Mouse (Mus musculus) limb, embryonic 10.5 days (tissue): ENCODE data around the gene Ino80d. TPM values are rescaled to one million over a fixed set of nuclear protein-coding genes. Genes with fewer than 3 reads are reported as not detected.

ENCODE experiments used
- DNase-seq: peaks from one replicate; pipeline ENCODE4 v3.0.0-alpha.2; 2017; ENCODE audit warnings: low spot score
- H3K27ac ChIP-seq: fragments of 300-500 bp; sonication (generic); 2 replicates; pipeline ENCODE4 v1.5.1; 2016; ENCODE audit warnings: mild to moderate bottlenecking
- H3K27me3 ChIP-seq: fragments of 300-500 bp; sonication (generic); 2 replicates; pipeline ENCODE4 v1.6.1; 2016; ENCODE audit warnings: low read depth, mild to moderate bottlenecking; ENCODE audit not compliant: poor library complexity, severe bottlenecking
- H3K36me3 ChIP-seq: fragments of 300-500 bp; sonication (generic); 2 replicates; pipeline ENCODE4 v1.6.1; 2016; ENCODE audit warnings: mild to moderate bottlenecking, moderate library complexity
- H3K4me1 ChIP-seq: fragments of 300-500 bp; sonication (generic); 2 replicates; pipeline ENCODE4 v1.6.1; 2016
- H3K4me3 ChIP-seq: fragments of 300-500 bp; sonication (generic); 2 replicates; pipeline ENCODE4 v1.5.1; 2016; ENCODE audit warnings: mild to moderate bottlenecking, moderate library complexity
- H3K9me3 ChIP-seq: fragments of 300-500 bp; sonication (generic); replicated peaks from 2 replicates; pipeline ENCODE4 v1.6.1; 2016; ENCODE audit warnings: mild to moderate bottlenecking
- WGBS: fragments of 180-500 bp; shearing (Covaris S2); methylation state at CpG from one replicate; pipeline ENCODE4 v1.1.7; 2016; 5-methylcytosine and 5-hydroxymethylcytosine counted together
- polyA plus RNA-seq: library from polyadenylated mRNA; unstranded; fragments of >200 nt; fragmentation: Nextera tagmentation; extraction: Ambion mirVana; gene quantifications from 2 replicates; pipeline ENCODE4 v1.2.1, GENCODE M21; 2016

Ino80d gene
- polyA plus RNA-seq, 1 experiment from 2014 or later: 11.2 TPM

DNA sequence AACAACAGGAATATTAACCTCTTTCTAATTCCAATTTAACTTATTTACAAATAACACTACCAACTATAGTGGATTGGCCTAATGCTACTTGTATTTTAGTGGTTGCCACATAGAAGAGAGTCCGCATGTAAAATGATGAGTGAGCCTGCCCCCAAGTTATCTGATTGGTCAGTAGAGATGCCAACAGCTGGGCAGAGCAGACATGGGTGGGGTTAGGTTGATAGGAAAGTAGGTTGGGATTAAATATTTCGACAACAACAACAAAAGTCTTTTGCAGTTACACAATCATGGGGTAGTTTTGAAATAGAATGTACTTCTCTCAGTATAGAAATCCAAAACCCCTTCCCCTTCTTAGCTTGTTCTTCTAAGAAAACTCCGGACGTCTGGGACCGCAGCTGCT lies 24.7 kb downstream of the Ino80d start:
- 87% methylated on average over 5 of the region's 5 CpGs for WGBS
- Histone ChIP-seq H3K27ac (no peak overlapping the region), H3K4me3 (no peak overlapping the region), H3K4me1 (no peaks in the 10 kb centered on the region), H3K9me3 (no peaks in the 10 kb centered on the region), H3K36me3 (peaks cover 94% of the 10 kb centered on the region), H3K27me3 (no peaks in the 10 kb centered on the region)
- DNase-seq: no peak

DNA sequence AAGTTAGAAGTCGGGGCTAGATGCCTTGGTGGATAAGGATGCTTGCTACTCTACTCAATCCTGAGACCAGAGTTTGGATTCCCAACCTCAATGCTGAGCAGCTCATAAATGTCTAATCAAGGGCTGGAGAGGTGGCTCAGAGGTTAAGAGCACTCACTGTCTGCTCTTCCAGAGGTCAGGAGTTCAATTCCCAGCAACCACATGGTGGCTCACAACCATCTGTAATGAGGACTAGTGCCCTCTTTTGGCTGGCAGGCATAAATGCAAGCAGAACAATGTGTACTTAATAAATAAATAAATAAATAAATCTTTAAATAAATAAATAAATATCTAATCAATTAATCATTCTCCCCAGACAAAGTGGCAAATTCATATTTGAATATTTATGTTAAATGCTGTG lies 25.9 kb downstream of the Ino80d start:
- Histone ChIP-seq H3K27ac (no peak overlapping the region), H3K4me3 (no peak overlapping the region), H3K4me1 (no peaks in the 10 kb centered on the region), H3K27me3 (no peaks in the 10 kb centered on the region), H3K9me3 (no peaks in the 10 kb centered on the region), H3K36me3 (peaks cover 92% of the 10 kb centered on the region)
- no peak for DNase-seq
- whole genome bisulfite sequencing: 94% methylated on average over 1 of the region's 1 CpGs

DNA sequence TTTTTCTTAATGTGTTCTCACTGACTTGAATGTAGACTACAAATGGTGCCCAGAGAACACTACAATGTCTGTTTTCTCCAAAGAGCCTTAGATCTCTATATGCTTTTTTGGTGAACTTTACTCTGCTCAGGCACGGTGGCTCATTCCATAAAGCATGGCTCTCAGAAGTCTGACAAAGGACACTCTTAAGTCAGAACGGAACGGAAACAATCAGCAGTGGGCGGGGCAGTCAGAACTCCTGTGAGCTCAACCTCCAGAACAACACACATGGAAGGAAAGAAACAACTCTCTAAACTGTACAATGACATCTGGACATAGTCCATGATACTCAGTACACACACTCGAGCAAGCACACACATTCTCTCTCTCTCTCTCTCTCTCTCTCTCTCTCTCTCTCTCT lies 34.2 kb downstream of the Ino80d start:
- DNase-seq: no peak
- Histone ChIP-seq H3K27me3 (no peaks in the 10 kb centered on the region), H3K9me3 (no peaks in the 10 kb centered on the region), H3K4me1 (no peaks in the 10 kb centered on the region), H3K4me3 (no peak overlapping the region), H3K36me3 (peaks cover 87% of the 10 kb centered on the region), H3K27ac (no peak overlapping the region)
- 88% methylated on average over 5 of the region's 5 CpGs for WGBS

DNA sequence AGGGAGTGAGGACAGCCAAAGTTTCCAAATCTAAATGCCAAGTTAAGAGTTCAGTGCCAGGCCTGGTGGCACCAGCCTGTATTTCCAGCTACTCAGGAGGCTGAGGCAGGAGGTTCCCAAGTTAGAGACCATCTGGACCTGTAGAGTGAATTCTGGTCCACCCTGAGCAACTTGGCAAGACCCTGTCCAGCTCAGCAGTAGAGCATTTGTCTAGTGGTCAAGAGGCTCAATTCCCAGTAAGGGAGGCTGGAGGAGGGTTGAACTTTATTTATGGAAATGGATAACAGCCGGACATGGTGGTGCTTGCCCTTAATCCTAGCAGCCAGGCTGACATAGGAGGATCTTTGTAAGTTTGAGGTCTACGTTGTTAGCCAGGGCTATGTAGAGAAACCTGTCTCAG lies 38.1 kb downstream of the Ino80d start:
- Histone ChIP-seq H3K36me3 (peaks cover 94% of the 10 kb centered on the region), H3K4me1 (no peaks in the 10 kb centered on the region), H3K4me3 (no peak overlapping the region), H3K27ac (no peak overlapping the region), H3K27me3 (no peaks in the 10 kb centered on the region), H3K9me3 (no peaks in the 10 kb centered on the region)
- WGBS: 95% methylated on average over 2 of the region's 2 CpGs
- DNase-seq: no peak

DNA sequence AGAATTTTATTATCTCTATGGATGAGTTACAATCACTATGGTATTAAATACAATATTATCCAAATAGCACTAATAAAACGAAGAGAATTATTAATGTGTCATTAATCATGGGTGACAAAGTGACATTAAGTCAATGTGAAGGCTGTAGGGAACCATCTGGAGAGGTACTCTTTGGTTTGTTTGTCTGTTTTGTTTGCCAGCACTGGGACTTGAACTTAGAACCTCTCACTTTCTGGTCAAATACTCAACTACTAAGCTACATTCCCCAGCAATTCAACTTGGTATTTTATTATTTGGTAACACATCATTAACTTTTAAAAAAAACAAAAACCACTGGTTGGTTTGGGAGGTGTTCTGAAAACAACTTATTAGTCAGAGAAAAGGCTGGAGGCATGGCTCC lies 43.1 kb downstream of the Ino80d start:
- Histone ChIP-seq H3K4me1 (no peaks in the 10 kb centered on the region), H3K4me3 (no peak overlapping the region), H3K27ac (no peak overlapping the region), H3K36me3 (peaks cover 95% of the 10 kb centered on the region), H3K27me3 (no peaks in the 10 kb centered on the region), H3K9me3 (no peaks in the 10 kb centered on the region)
- WGBS: 87% methylated on average over 1 of the region's 1 CpGs
- DNase-seq: no peak

DNA sequence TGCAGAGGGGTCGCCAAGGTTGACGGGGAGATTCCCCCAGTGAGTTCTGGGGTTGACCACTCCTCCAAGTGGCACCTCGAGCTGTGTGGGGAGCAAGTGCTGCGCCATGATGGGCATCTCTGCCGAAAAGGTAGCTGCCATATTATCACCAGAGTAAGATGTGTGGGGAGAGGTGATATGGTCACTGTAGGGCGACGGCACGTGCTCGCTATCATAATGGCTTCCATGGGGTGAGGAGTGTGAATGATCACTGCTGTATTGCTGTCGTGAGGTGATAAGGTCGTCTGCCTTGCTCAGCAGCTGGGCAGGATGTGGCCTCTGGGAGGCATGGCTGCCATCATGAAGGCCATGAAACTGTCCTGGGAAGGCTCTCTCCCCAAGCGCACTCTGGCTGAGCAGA lies 56.1 kb downstream of the Ino80d start:
- H3K4me3 ChIP-seq: no peak overlapping the region
- no peaks in the 10 kb centered on the region for H3K4me1 ChIP-seq
- H3K27me3 ChIP-seq: no peaks in the 10 kb centered on the region
- 85% methylated on average over 12 of the region's 12 CpGs for WGBS
- H3K36me3 ChIP-seq: peaks cover 87% of the 10 kb centered on the region
- no peak overlapping the region for H3K27ac ChIP-seq
- H3K9me3 ChIP-seq: no peaks in the 10 kb centered on the region
- DNase-seq: no peak

DNA sequence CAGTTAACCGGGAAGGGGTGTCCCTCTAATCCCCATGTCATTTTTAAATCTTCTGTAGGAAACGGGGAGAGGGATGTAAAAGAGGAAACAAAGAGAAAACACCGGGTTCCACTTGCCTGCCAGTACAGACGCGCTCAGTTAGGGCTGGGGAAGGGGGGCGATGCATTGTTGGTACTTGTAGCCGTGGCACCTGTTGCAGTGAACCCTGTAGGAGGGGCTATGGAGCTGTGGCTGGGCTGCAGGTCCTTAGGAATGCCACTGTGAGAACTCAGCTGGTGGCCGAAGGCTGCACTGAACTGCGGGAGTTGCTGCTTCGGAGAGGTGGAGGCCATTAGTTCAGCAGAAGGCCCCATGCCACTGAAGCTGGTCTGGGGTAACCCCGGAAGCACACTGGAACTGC lies 56.6 kb downstream of the Ino80d start:
- DNase-seq: no peak
- no peaks in the 10 kb centered on the region for H3K9me3 ChIP-seq
- peaks cover 84% of the 10 kb centered on the region for H3K36me3 ChIP-seq
- H3K4me3 ChIP-seq: no peak overlapping the region
- no peaks in the 10 kb centered on the region for H3K4me1 ChIP-seq
- H3K27ac ChIP-seq: no peak overlapping the region
- 88% methylated on average over 11 of the region's 11 CpGs for WGBS
- no peaks in the 10 kb centered on the region for H3K27me3 ChIP-seq

DNA sequence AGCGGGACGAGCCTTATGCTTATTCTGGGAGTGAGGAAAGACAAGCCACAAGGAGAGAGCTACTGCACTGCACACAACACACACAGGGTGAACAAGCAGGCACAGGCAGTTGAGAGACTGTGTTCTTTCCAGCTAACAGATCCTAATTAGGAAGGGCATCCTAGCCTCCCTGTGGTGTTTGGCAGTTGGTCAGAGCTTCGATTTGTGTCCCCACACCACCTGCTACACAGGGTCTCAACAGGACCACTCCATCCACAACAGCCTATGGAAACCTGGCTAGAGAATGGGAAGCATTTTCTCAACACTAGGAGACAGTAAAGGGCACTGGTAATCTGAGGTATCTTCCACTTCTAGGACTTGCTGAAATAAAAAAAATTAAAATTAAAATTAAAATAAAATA lies 57.1 kb downstream of the Ino80d start:
- Histone ChIP-seq H3K4me1 (no peaks in the 10 kb centered on the region), H3K27me3 (no peaks in the 10 kb centered on the region), H3K27ac (no peak overlapping the region), H3K36me3 (peaks cover 79% of the 10 kb centered on the region), H3K4me3 (no peak overlapping the region), H3K9me3 (no peaks in the 10 kb centered on the region)
- WGBS: 94% methylated on average over 3 of the region's 3 CpGs
- DNase-seq: no peak

DNA sequence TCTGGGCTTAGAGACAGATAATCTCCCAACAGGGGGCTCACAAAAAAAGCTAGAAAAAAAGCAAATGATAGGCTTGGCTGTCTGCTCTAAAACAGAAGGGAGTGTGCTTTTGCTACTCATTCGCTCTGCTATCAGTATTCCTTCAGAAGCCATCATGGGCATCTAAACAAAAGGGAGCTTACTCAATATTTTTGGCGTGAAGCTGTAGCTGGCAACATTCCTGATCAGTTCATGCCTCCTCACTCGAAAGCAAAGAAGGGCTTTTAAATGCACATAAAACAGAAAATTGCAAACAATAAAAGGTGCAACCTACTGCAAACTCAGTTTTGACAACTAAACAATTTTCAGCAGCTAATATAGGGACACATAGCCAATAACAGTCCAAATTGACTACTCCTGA lies 59.1 kb downstream of the Ino80d start:
- DNase-seq: no peak
- no peaks in the 10 kb centered on the region for H3K27me3 ChIP-seq
- H3K36me3 ChIP-seq: peaks cover 68% of the 10 kb centered on the region
- no peak overlapping the region for H3K27ac ChIP-seq
- no peaks in the 10 kb centered on the region for H3K4me1 ChIP-seq
- no peak overlapping the region for H3K4me3 ChIP-seq
- no peaks in the 10 kb centered on the region for H3K9me3 ChIP-seq
- 92% methylated on average over 3 of the region's 3 CpGs for WGBS

DNA sequence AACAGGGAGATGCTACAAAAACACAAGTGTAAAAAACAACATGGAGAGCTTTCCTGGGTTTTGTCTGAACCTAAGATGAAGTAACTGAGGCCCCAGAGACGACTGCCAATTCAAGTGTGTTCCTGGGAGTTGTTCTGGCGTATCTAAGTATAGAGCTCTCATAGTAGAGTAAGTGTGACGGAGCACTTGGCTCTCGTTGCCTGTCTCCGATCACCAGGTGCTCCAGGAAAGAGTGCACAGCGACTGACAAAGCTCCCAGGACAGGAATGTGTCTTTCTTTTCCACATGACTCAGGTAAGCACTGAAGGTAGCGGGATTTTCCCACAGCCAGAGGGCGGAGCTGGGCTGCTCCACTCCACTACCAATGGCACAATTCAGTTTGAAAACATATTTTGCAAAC lies 63.6 kb downstream of the Ino80d start:
- 91% methylated on average over 8 of the region's 8 CpGs for WGBS
- Histone ChIP-seq H3K4me1 (no peaks in the 10 kb centered on the region), H3K27me3 (no peaks in the 10 kb centered on the region), H3K36me3 (peaks cover 46% of the 10 kb centered on the region), H3K27ac (no peak overlapping the region), H3K9me3 (no peaks in the 10 kb centered on the region), H3K4me3 (no peak overlapping the region)
- DNase-seq: no peak

DNA sequence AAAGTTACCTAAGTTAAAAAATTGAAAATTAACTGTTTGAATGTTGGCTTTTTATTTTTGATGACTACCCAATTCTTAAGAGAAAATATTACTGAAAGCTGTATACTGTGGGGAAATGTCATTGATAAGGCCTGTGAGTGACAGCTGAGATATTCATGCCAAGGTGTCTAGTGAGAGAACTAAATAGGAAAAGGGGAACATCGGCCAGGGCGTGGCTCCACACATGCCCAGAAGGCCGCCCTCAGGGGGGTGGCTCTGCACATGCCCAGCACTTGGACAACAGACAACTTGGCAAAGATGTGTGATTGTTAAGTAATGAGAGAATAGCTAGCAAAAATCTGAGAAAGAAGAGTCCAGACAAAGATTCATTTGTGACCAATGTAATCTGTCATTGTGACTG lies 64.5 kb downstream of the Ino80d start:
- H3K27ac ChIP-seq: no peak overlapping the region
- H3K4me1 ChIP-seq: no peaks in the 10 kb centered on the region
- peaks cover 37% of the 10 kb centered on the region for H3K36me3 ChIP-seq
- no peak for DNase-seq
- 96% methylated on average over 3 of the region's 3 CpGs for WGBS
- H3K9me3 ChIP-seq: no peaks in the 10 kb centered on the region
- H3K27me3 ChIP-seq: no peaks in the 10 kb centered on the region
- H3K4me3 ChIP-seq: no peak overlapping the region

DNA sequence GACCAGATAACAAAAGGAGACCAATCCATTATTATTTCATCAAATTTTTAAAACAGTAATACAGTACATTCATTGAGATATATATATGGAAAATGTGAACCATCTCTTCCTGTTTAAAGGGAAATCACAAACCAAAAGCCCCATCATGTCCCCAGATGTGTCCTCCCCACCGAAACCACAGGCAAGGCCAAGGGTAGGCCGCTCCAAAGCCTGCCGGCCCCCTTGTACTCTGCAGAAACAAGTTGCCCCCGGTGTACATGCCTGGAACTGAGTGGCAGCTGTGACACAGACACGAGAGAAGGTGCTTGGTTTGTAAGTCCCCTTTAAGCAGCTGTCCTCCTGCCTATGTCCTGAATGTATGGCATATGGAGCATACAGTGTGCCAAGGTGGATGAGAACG lies 66.5 kb downstream of the Ino80d start:
- H3K4me1 ChIP-seq: no peaks in the 10 kb centered on the region
- WGBS: 88% methylated on average over 6 of the region's 6 CpGs
- H3K36me3 ChIP-seq: peaks cover 25% of the 10 kb centered on the region
- no peaks in the 10 kb centered on the region for H3K27me3 ChIP-seq
- H3K4me3 ChIP-seq: no peak overlapping the region
- no peaks in the 10 kb centered on the region for H3K9me3 ChIP-seq
- DNase-seq: no peak
- no peak overlapping the region for H3K27ac ChIP-seq

DNA sequence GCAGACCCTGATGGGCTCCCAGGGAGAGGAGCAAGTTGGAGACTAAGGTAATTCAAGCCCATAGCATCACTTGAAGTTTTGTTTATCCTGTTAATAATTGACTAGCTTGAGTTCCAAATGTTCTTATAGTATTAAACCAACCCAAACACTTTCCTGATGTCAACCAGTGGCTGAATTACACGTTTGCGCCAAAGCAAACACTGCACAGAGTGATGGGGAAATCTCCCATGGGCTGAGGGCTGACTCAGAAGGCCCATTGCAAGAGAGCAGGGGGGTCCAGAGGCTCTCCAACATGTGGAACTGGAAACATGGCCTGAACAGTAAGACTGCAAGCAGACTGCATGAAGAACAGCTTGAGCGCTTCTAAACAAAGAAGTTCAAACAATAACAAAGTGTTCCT lies 81.5 kb downstream of the Ino80d start:
- H3K9me3 ChIP-seq: no peaks in the 10 kb centered on the region
- no peaks in the 10 kb centered on the region for H3K36me3 ChIP-seq
- no peaks in the 10 kb centered on the region for H3K4me1 ChIP-seq
- no peak for DNase-seq
- WGBS: 90% methylated on average over 3 of the region's 3 CpGs
- no peak overlapping the region for H3K4me3 ChIP-seq
- H3K27ac ChIP-seq: no peak overlapping the region
- H3K27me3 ChIP-seq: no peaks in the 10 kb centered on the region

DNA sequence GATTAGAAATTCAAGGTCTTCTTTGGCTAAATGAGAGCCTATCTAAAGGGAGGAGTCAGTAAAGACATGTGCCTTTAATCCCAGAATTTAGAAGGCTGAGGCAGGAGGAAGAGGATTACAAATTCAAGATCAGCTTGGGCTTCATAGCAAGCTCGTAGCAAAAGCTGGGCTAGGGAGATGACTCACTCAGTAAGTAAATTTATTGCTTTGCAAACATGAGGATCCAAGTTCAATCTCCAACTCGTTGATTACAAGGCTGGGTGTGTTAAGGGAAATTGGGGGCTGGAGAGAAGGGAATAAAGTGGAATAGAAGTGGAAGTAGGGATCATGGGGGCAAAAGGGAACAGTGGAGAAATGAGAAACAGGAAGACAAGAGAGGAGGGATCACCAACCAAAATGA lies 94.6 kb downstream of the Ino80d start:
- DNase-seq: no peak
- Histone ChIP-seq H3K27ac (no peak overlapping the region), H3K36me3 (no peaks in the 10 kb centered on the region), H3K27me3 (no peaks in the 10 kb centered on the region), H3K4me1 (no peaks in the 10 kb centered on the region), H3K4me3 (no peak overlapping the region), H3K9me3 (no peaks in the 10 kb centered on the region)
- WGBS: 66% methylated on average over 2 of the region's 2 CpGs
